Mouse (Mus musculus) forebrain, embryonic 13.5 days (tissue): ENCODE results near the gene Snrpn. TPM values are rescaled to one million over a fixed set of nuclear protein-coding genes. Genes with fewer than 3 reads are reported as not detected.
"Not testable (repeated sequence)": the region's sequence is repeated elsewhere in the genome, so short reads cannot be mapped to it uniquely, and the experiment has no call there.

Experiments used
- ATAC-seq: fragments of 200-750 bp; cut with Nextera tagmentation; 2 replicates; pipeline ENCODE4 v1.8.0; 2017
- H3K27ac ChIP-seq: fragments of 300-500 bp; sonication (generic); 2 replicates; pipeline ENCODE4 v1.5.1; 2015; ENCODE audit warnings: inconsistent platforms, mild to moderate bottlenecking, moderate library complexity
- H3K27me3 ChIP-seq: fragments of 300-500 bp; sonication (generic); 2 replicates; pipeline ENCODE4 v1.6.1; 2015; ENCODE audit warnings: mild to moderate bottlenecking, inconsistent platforms
- H3K36me3 ChIP-seq: fragments of 300-500 bp; sonication (generic); 2 replicates; pipeline ENCODE4 v1.6.1; 2015; ENCODE audit warnings: mild to moderate bottlenecking, inconsistent platforms; ENCODE audit not compliant: poor library complexity, severe bottlenecking
- H3K4me1 ChIP-seq: fragments of 300-500 bp; sonication (generic); 2 replicates; pipeline ENCODE4 v1.6.1; 2015; ENCODE audit warnings: inconsistent platforms
- H3K4me2 ChIP-seq: fragments of 300-500 bp; sonication (generic); 2 replicates; pipeline ENCODE4 v1.6.1; 2015; ENCODE audit warnings: inconsistent platforms, mild to moderate bottlenecking, moderate library complexity
- H3K4me3 ChIP-seq: fragments of 300-500 bp; sonication (generic); 2 replicates; pipeline ENCODE4 v1.5.1; 2015; ENCODE audit warnings: mild to moderate bottlenecking, inconsistent platforms
- H3K9ac ChIP-seq: fragments of 300-500 bp; sonication (generic); 2 replicates; pipeline ENCODE4 v1.6.1; 2015; ENCODE audit warnings: mild to moderate bottlenecking, inconsistent platforms
- H3K9me3 ChIP-seq: fragments of 300-500 bp; sonication (generic); replicated peaks from 2 replicates; pipeline ENCODE4 v1.6.1; 2016; ENCODE audit warnings: inconsistent platforms
- WGBS: fragments of 180-500 bp; shearing (Covaris S2); methylation state at CpG from one replicate; pipeline ENCODE4 v1.1.7; 2015; 5-methylcytosine and 5-hydroxymethylcytosine counted together
- polyA plus RNA-seq: library from polyadenylated mRNA; unstranded; fragments of >200 nt; fragmentation: Nextera tagmentation; extraction: Ambion mirVana; gene quantifications from 2 replicates; pipeline ENCODE4 v1.2.1, GENCODE M21; 2015

The Snrpn gene
- polyA plus RNA-seq = 361 and 368 TPM in 2 replicates

- no peaks in the 10 kb centered on the region; the same call in 1 of the 2 replicates for H3K4me1 ChIP-seq
- 50% methylated on average over 4 of the region's 4 CpGs for WGBS
- no peak within 1 kb of the TSS for H3K4me3 ChIP-seq
- no peak within 1 kb of the TSS for H3K27ac ChIP-seq
- no peaks in the 10 kb centered on the region for H3K27me3 ChIP-seq
- H3K36me3 ChIP-seq = no peaks in the 10 kb centered on the region
- no peak within 1 kb of the TSS for H3K9ac ChIP-seq
- peak; percentile 72 for ATAC-seq
- no peak within 1 kb of the TSS for H3K4me2 ChIP-seq
- no peaks in the 10 kb centered on the region for H3K9me3 ChIP-seq
Observed at GRCm38 (mm10) chr7:60139742-60140480, at the start of gene Snrpn. Gene Snrpn (minus strand): TSS chr7:60140219.

DNA sequence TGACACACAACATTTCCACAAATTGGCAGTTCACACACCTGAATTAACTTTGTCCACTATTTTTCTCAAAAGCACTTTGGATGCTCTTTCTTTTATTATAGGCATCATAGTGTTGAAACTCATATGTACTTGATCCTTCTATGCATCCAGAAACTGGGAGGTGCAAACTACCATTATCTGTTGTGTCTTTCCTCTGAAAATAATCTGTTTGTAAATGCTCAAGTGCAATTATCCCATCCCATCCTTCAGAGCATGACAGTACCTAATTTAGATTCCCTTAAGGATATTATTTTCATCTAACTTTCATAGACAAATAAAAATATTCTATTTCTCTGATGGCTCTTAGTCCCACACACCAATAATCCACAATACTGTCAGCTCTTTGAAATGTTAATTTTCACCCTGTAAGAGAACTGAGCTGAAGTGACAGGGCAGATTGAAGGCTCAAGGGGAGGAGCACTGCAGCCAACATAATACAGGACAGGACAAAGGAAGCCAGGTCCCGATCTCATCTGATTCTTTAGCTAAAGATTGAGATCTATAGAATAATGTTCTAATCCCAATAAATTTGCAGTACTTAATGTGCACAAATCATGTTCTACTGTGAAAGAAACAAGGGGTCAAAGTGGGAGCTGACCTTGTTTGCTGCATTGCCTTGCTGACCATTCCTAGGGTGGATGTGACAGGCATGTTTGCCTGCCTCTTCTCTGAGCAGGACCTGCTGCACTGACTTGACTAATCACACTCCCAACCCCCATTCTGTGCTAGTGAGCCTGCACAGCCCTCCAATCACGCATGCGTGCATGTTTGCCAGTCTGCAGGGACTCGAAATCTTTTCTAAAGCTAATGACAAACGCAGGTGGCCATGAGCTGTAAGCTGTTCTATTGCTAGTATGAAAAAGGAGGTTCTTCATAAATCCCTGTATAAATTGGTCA lies 30.5 kb upstream of the Snrpn start:
- Histone ChIP-seq H3K36me3 (no peaks in the 10 kb centered on the region), H3K4me1 (no peaks in the 10 kb centered on the region), H3K27ac (peak overlapping the region; percentile 70), H3K4me2 (peak overlapping the region; percentile 40), H3K9ac (0 out of 2 replicates have a peak overlapping the region, but pooled peaks have one; percentile 9), H3K9me3 (0 out of 2 replicates have a peak, but pooled peaks cover 3% of the 10 kb centered on the region), H3K4me3 (0 out of 2 replicates have a peak overlapping the region, but pooled peaks have one; percentile 6), H3K27me3 (no peaks in the 10 kb centered on the region)
- ATAC-seq = peak; percentile 98
- 48% methylated on average over 5 of the region's 5 CpGs for whole genome bisulfite sequencing

DNA sequence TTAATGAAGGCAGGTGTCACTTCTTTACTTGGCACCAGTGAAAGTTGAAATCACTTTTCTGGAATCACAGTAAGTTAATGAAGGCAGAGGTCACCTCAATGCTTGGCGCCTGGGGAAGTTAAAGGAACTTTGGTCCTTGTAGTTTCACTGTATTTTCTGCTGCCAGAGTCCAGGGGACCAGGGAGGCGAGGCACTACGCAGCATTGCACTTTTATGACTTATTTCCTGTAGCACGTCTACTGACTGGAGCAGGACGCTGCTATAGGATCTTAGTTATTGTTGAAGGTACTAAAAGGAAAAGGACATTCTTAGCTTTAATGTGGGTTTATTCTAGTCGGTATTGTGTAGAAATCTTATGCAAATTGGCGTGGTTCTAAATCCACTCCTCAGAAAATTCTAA lies 14.7 kb downstream of the Snrpn start:
- no peak overlapping the region for H3K9ac ChIP-seq
- no peaks in the 10 kb centered on the region for H3K9me3 ChIP-seq
- H3K27ac ChIP-seq = no peak overlapping the region
- H3K4me3 ChIP-seq = no peak overlapping the region
- H3K36me3 ChIP-seq = no peaks in the 10 kb centered on the region
- no peak for ATAC-seq
- no peaks in the 10 kb centered on the region for H3K27me3 ChIP-seq
- WGBS = 84% methylated on average over 7 of the region's 7 CpGs
- no peak overlapping the region for H3K4me2 ChIP-seq
- no peaks in the 10 kb centered on the region for H3K4me1 ChIP-seq

DNA sequence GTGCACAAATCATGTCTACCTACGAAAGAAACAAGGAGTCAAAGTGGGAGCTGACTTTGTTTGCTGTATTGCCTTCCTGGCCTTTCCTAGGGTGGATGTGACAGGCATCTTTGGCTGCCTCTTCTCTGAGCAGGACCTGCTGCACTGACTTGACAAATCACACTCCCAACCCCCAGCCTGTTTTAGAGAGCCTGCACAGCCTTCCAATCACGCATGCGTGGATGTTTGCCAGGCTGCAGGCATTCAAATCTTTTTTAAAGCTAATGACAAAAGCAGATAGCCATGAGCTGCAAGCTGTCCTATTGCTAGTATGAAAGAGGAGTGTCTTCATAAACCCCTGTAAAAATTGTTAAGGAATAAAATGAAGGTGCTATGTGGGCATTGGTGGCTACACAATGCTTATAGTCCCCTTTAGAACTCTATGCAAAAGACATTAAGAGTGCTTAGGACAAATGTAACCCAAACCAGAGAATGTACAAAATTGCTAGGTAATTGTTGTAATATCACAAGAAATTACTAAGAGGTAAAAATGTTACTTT lies 16.9 kb downstream of the Snrpn start:
- H3K9me3 ChIP-seq, H3K4me2 ChIP-seq, H3K27ac ChIP-seq, H3K4me1 ChIP-seq, H3K27me3 ChIP-seq, H3K36me3 ChIP-seq, H3K4me3 ChIP-seq, H3K9ac ChIP-seq: not testable (repeated sequence)
- ATAC-seq = peak; percentile 53; the same call in 1 of the 2 replicates
- WGBS = 49% methylated on average over 3 of the region's 3 CpGs

DNA sequence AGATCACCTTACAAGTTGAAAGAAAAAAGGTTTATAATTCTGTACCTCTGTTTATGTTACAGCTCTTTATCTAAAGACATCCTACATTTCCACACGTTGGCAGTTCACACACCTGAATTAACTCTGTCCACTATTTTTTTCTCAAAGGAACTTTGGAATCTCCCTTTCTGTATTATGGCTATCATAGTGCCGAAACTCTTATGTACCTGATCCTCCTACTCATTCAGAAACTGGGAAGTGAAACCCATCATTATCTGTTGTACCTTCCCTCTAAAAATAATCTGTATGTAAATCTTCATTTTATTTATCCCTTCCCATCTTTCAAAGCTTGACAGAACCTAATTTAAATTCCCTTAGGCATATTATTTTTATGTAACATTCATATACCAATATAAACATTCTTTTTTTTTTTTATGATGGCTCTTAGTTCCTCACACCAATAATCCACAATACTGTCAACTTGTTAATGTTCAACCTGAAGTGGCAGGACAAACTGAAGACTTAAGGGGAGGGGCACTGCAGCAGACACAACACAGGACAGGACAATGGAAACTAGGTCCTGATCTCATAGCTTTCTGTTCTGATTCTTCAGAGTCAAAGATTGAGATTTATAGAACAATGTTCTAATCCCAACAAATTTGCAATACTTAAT lies 17.5 kb downstream of the Snrpn start:
- Histone ChIP-seq H3K9ac (no peak overlapping the region), H3K27ac (no peak overlapping the region), H3K4me3 (no peak overlapping the region), H3K4me1 (no peaks in the 10 kb centered on the region), H3K27me3 (no peaks in the 10 kb centered on the region), H3K4me2 (no peak overlapping the region), H3K36me3 (no peaks in the 10 kb centered on the region), H3K9me3 (no peaks in the 10 kb centered on the region)
- no peak for ATAC-seq
- WGBS = 67% methylated on average over 2 of the region's 2 CpGs

DNA sequence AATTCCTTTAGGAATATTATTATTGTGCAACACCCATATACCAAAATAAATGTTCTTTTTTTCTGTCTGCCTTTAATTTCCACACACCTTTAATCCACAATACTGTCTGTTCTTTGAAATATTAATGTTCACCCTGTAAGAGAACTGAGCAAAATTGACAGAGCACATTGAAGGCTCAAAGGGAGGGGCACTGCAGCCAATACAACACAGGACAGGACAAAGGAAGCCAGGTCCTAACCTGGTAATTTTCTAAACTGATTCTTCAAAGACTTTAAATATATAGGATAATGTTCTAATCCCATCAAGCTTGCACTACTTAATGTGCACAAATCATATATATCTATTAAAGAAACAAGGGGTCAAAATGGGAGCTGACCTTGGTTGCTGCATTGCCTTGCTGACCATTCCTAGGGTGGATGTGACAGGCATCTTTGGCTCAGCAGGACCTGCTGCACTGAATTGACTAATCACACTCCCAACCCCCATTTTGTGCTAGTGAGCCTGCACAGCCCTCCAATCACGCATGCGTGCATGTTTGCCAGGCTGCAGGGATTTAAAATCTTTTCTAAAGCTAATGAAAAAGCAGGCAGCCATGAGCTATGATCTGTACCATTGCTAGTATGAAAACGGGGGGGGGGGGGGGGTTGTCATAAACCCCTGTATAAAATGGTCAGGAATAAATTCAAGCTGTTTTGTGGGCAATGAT lies 42.7 kb downstream of the Snrpn start:
- WGBS = 27% methylated on average over 3 of the region's 3 CpGs
- Histone ChIP-seq H3K9ac (no peak overlapping the region), H3K27ac (no peak overlapping the region), H3K9me3 (peaks cover 3% of the 10 kb centered on the region; the same call in 1 of the 2 replicates), H3K36me3 (no peaks in the 10 kb centered on the region), H3K4me3 (no peak overlapping the region), H3K4me1 (no peaks in the 10 kb centered on the region), H3K27me3 (no peaks in the 10 kb centered on the region), H3K4me2 (no peak overlapping the region)
- ATAC-seq = peak; percentile 96

- Histone ChIP-seq H3K4me2 (no peak overlapping the region), H3K36me3 (no peaks in the 10 kb centered on the region), H3K27me3 (no peaks in the 10 kb centered on the region), H3K27ac (no peak overlapping the region), H3K4me3 (no peak overlapping the region), H3K9me3 (peaks cover 4% of the 10 kb centered on the region; the same call in 1 of the 2 replicates), H3K9ac (no peak overlapping the region), H3K4me1 (no peaks in the 10 kb centered on the region)
- WGBS = 54% methylated on average over 2 of the region's 2 CpGs
- ATAC-seq = 0 out of 2 replicates have a peak, but pooled peaks have one; percentile 48
Observed at GRCm38 (mm10) chr7:60076301-60076700, 63.7 kb downstream of the Snrpn start.

GRCm38 (mm10) chr7:60047481-60048201 lies 92.4 kb downstream of the Snrpn start:
- no peaks in the 10 kb centered on the region for H3K4me1 ChIP-seq
- no peaks in the 10 kb centered on the region for H3K9me3 ChIP-seq
- H3K9ac ChIP-seq = no peak overlapping the region
- ATAC-seq = peak; percentile 73
- WGBS = 64% methylated on average over 6 of the region's 6 CpGs
- no peaks in the 10 kb centered on the region for H3K27me3 ChIP-seq
- H3K4me2 ChIP-seq = no peak overlapping the region
- H3K4me3 ChIP-seq = peak overlapping the region; percentile 18
- peak overlapping the region; percentile 48 for H3K27ac ChIP-seq
- H3K36me3 ChIP-seq = no peaks in the 10 kb centered on the region

DNA sequence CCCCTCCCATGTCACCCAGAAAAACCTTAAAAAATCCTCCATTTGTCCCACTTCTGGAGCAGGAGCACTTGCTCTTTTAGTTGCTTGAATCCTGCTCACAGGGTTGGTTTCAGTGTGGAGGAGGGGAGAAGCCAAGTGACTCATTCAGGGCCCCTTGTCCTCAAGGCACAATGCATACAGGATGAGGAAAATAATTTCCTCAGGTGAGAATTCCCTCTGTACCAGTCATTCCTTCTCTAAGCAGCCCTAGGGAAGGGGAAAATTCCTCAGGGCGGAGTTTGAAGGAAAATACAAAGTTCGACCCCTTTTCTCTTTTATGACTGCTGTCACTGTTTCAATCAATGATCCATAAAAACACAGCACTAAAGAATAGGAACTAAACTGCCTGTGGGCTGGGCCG lies 126.8 kb downstream of the Snrpn start:
- WGBS = 67% methylated on average over 3 of the region's 3 CpGs
- Histone ChIP-seq H3K9me3 (no peaks in the 10 kb centered on the region), H3K4me1 (no peaks in the 10 kb centered on the region), H3K9ac (no peak overlapping the region), H3K4me2 (no peak overlapping the region), H3K36me3 (no peaks in the 10 kb centered on the region), H3K27ac (no peak overlapping the region), H3K4me3 (no peak overlapping the region), H3K27me3 (no peaks in the 10 kb centered on the region)
- ATAC-seq = no peak

- Histone ChIP-seq H3K27me3 (no peaks in the 10 kb centered on the region), H3K4me2 (no peak overlapping the region), H3K36me3 (no peaks in the 10 kb centered on the region), H3K9me3 (peaks cover 16% of the 10 kb centered on the region), H3K4me3 (no peak overlapping the region), H3K4me1 (no peaks in the 10 kb centered on the region), H3K27ac (no peak overlapping the region), H3K9ac (no peak overlapping the region)
- 40% methylated on average over 3 of the region's 3 CpGs for WGBS
- ATAC-seq = no peak
Observed at GRCm38 (mm10) chr7:60007727-60008360, 132.2 kb downstream of the Snrpn start.
